Mouse (Mus musculus) urinary bladder, postnatal 36 days (tissue): ENCODE measurements around the gene Ccnk.

ENCODE experiments used
- DNase-seq, 2 experiments: peaks; one replicate each; pipeline ENCODE4 v3.0.0; 2022; ENCODE audit warnings: low spot score in 2 of 2, mixed read lengths in 1 of 2

Ccnk gene

GRCm38 (mm10) chr12:108245579-108245978 lies 66.2 kb downstream of the Ccnk start:
- DNase-seq = no peak

GRCm38 (mm10) chr12:108246759-108247500 lies 67.6 kb downstream of the Ccnk start:
- DNase-seq = no peak

- DNase-seq = no peak
These were observed 69.6 kb downstream of the Ccnk start for GRCm38 (mm10) chr12:108249019-108249418.

GRCm38 (mm10) chr12:108249522-108249921 lies 70.1 kb downstream of the Ccnk start:
- DNase-seq = peak in 1 of 2 experiments; percentile 64

GRCm38 (mm10) chr12:108251034-108251792 lies 71.8 kb downstream of the Ccnk start:
- DNase-seq = no peak

GRCm38 (mm10) chr12:108251825-108252542 lies 72.6 kb downstream of the Ccnk start:
- no peak for DNase-seq
